In genomic region chr12:86894184-86894839, GRCm38 (mm10) we compare ENCODE assay signal across 8 mouse cellular contexts. TPM values are rescaled to one million over a fixed set of nuclear protein-coding genes. Genes with fewer than 3 reads are reported as not detected.
DNase-seq lines count a peak whose midpoint lies in the region; ATAC-seq and TF ChIP-seq lines count a peak whose summit lies in the region.

No protein-coding gene starts in this region.

- ATAC-seq in forebrain, embryonic 11.5 days (replicated peaks; ENCODE audit: low FRiP score), result peak; percentile 85
- ATAC-seq in heart, embryonic 16.5 days (replicated peaks; ENCODE audit: extremely low read depth, insufficient read depth, low FRiP score), result peak; percentile 85
- peak; percentile 82 for ATAC-seq in liver, embryonic 13.5 days (ENCODE audit: low read depth)
- peak; percentile 87 for ATAC-seq in stomach, embryonic 14.5 days (ENCODE audit: insufficient number of reproducible peaks, insufficient read depth, low FRiP score, low read depth)

- peak overlapping the region; percentile 92 for H3K27ac ChIP-seq in CH12.LX (ENCODE audit: insufficient read depth, low read depth)
- peak overlapping the region; percentile 99 for H3K27ac ChIP-seq in forebrain, embryonic 11.5 days (ENCODE audit: low read depth, low read length)
- H3K27ac ChIP-seq in heart, embryonic 16.5 days (ENCODE audit: low read length), result peak overlapping the region; percentile 99
- H3K27ac ChIP-seq in liver, embryonic 13.5 days, result peak overlapping the region; percentile 93
- peak overlapping the region; percentile 100 for H3K27ac ChIP-seq in stomach, embryonic 14.5 days (ENCODE audit: low read length)

- dilution Hi-C loops in CH12.LX (cut with MboI; ENCODE audit: extremely low pct_ligation_motif_present, extremely low pct_unique_long_range_greater_than_20kb, low sequenced_read_pairs), result no loop called here

- peak; percentile 49; the same call in 1 of the 2 replicates for TF ChIP-seq EP300 in CH12.LX (IDR thresholded peaks at IDR 0.05; ENCODE audit: low read length)

- DNase-seq in CH12.LX (ENCODE audit: extremely low read depth), result peak; percentile 93
- DNase-seq in c-Kit-positive CD71-positive TER-119-negative erythroid progenitor cells, embryonic 14.5 days (ENCODE audit: low read depth), result peak; percentile 98
- peak; percentile 94 for DNase-seq in forebrain, embryonic 11.5 days (ENCODE audit: low spot score)
- peak; percentile 99 to 100 for DNase-seq in kidney, postnatal 25 days
- DNase-seq in liver, embryonic 13.5 days, result peak; percentile 78
- peak; percentile 96 for DNase-seq in natural killer cell, adult 2 months (ENCODE audit: low spot score in 2 of 2)

- peaks cover 20 to 69% of the 10 kb centered on the region in 2 experiments for H3K4me1 ChIP-seq in CH12.LX (ENCODE audit: control insufficient read depth in 1 of 2, insufficient read depth in 2 of 2)
- H3K4me1 ChIP-seq in forebrain, embryonic 11.5 days (replicated peaks; ENCODE audit: control insufficient read depth, insufficient read depth, low read length), result peaks cover 72% of the 10 kb centered on the region
- peaks cover 83% of the 10 kb centered on the region for H3K4me1 ChIP-seq in heart, embryonic 16.5 days (ENCODE audit: control insufficient read depth, insufficient read depth, low read length)
- peaks cover 89% of the 10 kb centered on the region for H3K4me1 ChIP-seq in liver, embryonic 13.5 days (replicated peaks)
- peaks cover 79% of the 10 kb centered on the region for H3K4me1 ChIP-seq in stomach, embryonic 14.5 days (ENCODE audit: control insufficient read depth, insufficient read depth, low read length)

- H3K79me2 ChIP-seq in CH12.LX (replicated peaks; ENCODE audit: control insufficient read depth, extremely low read depth, insufficient read depth, poor library complexity, severe bottlenecking), result no peaks in the 10 kb centered on the region

- WGBS in forebrain, embryonic 11.5 days, result under 1% methylated on average over 22 of the region's 26 CpGs
- WGBS in heart, embryonic 16.5 days, result under 1% methylated on average over 23 of the region's 26 CpGs
- WGBS in liver, embryonic 13.5 days (ENCODE audit: insufficient replicate concordance), result under 1% methylated on average over 21 of the region's 26 CpGs
- under 1% methylated on average over 23 of the region's 26 CpGs for WGBS in stomach, embryonic 14.5 days

- no peak for TF ChIP-seq CTCF in CH12.LX (conservative IDR thresholded peaks at IDR 0.05 in 1 of 2, IDR thresholded peaks at IDR 0.05 in 1 of 2; ENCODE audit: low read depth in 2 of 2, low read length in 2 of 2)

- peak overlapping the region; percentile 45 to 64 (median 55) for H3K4me3 ChIP-seq in CH12.LX (replicated peaks in 1 of 3; ENCODE audit: low read depth in 2 of 3, low read length in 2 of 3, poor library complexity in 1 of 3)
- peak overlapping the region; percentile 21 for H3K4me3 ChIP-seq in forebrain, embryonic 11.5 days (ENCODE audit: low read depth, low read length)
- peak overlapping the region; percentile 45 for H3K4me3 ChIP-seq in heart, embryonic 16.5 days (ENCODE audit: low read length)
- peak overlapping the region; percentile 61 for H3K4me3 ChIP-seq in liver, embryonic 13.5 days (replicated peaks)
- H3K4me3 ChIP-seq in stomach, embryonic 14.5 days (ENCODE audit: low read depth, low read length), result peak overlapping the region; percentile 22

- TF ChIP-seq RAD21 in CH12.LX (IDR thresholded peaks at IDR 0.05; ENCODE audit: low read depth, low read length), result no peak

- H3K9me3 ChIP-seq in CH12.LX (replicated peaks; ENCODE audit: low read length), result no peaks in the 10 kb centered on the region
- no peaks in the 10 kb centered on the region for H3K9me3 ChIP-seq in forebrain, embryonic 11.5 days (ENCODE audit: control insufficient read depth, low read length)
- no peaks in the 10 kb centered on the region for H3K9me3 ChIP-seq in heart, embryonic 16.5 days (replicated peaks; ENCODE audit: control insufficient read depth, low read length)
- no peaks in the 10 kb centered on the region for H3K9me3 ChIP-seq in liver, embryonic 13.5 days (replicated peaks)
- no peaks in the 10 kb centered on the region for H3K9me3 ChIP-seq in stomach, embryonic 14.5 days (ENCODE audit: control insufficient read depth, low read depth, low read length)

- H3K27me3 ChIP-seq in CH12.LX (replicated peaks), result no peaks in the 10 kb centered on the region
- H3K27me3 ChIP-seq in forebrain, embryonic 11.5 days (ENCODE audit: control insufficient read depth, insufficient read depth, low read length), result no peaks in the 10 kb centered on the region
- no peaks in the 10 kb centered on the region for H3K27me3 ChIP-seq in heart, embryonic 16.5 days (ENCODE audit: control insufficient read depth, insufficient read depth, low read length)
- peaks cover 28% of the 10 kb centered on the region for H3K27me3 ChIP-seq in liver, embryonic 13.5 days
- H3K27me3 ChIP-seq in stomach, embryonic 14.5 days (ENCODE audit: control insufficient read depth, insufficient read depth, low read length), result no peaks in the 10 kb centered on the region

- H3K9ac ChIP-seq in CH12.LX (ENCODE audit: insufficient read depth, low read depth), result peak overlapping the region; percentile 87
- peak overlapping the region; percentile 67 for H3K9ac ChIP-seq in forebrain, embryonic 11.5 days (ENCODE audit: low read length)
- peak overlapping the region; percentile 80 for H3K9ac ChIP-seq in heart, embryonic 16.5 days (ENCODE audit: low read length)
- H3K9ac ChIP-seq in liver, embryonic 13.5 days, result peak overlapping the region; percentile 70
- H3K9ac ChIP-seq in stomach, embryonic 14.5 days (replicated peaks; ENCODE audit: low read depth, low read length), result peak overlapping the region; percentile 21; the same call in 1 of the 2 replicates

- peak; percentile 70 for TF ChIP-seq POLR2A in CH12.LX (IDR thresholded peaks at IDR 0.05; ENCODE audit: low read depth, low read length)

- H3K4me2 ChIP-seq in CH12.LX (ENCODE audit: insufficient read depth, low read depth, poor library complexity, severe bottlenecking), result peak overlapping the region; percentile 94
- peak overlapping the region; percentile 73 for H3K4me2 ChIP-seq in forebrain, embryonic 11.5 days (ENCODE audit: low read depth, low read length, severe bottlenecking)
- H3K4me2 ChIP-seq in heart, embryonic 16.5 days (ENCODE audit: low read depth, low read length), result peak overlapping the region; percentile 79
- peak overlapping the region; percentile 84 for H3K4me2 ChIP-seq in liver, embryonic 13.5 days
- H3K4me2 ChIP-seq in stomach, embryonic 14.5 days (replicated peaks; ENCODE audit: low read depth, low read length), result peak overlapping the region; percentile 75

- in situ Hi-C loops in CH12.LX (cut with MboI; ENCODE audit: low pct_ligation_motif_present, low pct_unique_long_range_greater_than_20kb, low sequenced_read_pairs), result no loop called here

- peaks cover 0 to 4% of the 10 kb centered on the region in 2 experiments for H3K36me3 ChIP-seq in CH12.LX (replicated peaks in 1 of 2; ENCODE audit: control insufficient read depth in 1 of 2, insufficient read depth in 1 of 2, low read length in 1 of 2)
- no peaks in the 10 kb centered on the region for H3K36me3 ChIP-seq in forebrain, embryonic 11.5 days (ENCODE audit: control insufficient read depth, insufficient read depth, low read length)
- H3K36me3 ChIP-seq in heart, embryonic 16.5 days (ENCODE audit: control insufficient read depth, insufficient read depth), result no peaks in the 10 kb centered on the region
- no peaks in the 10 kb centered on the region for H3K36me3 ChIP-seq in liver, embryonic 13.5 days
- no peaks in the 10 kb centered on the region for H3K36me3 ChIP-seq in stomach, embryonic 14.5 days (ENCODE audit: control insufficient read depth, insufficient read depth, low read length)

TF ChIP-seq in CH12.LX, 34 proteins besides CTCF, POLR2A, EP300 and RAD21 (continues in another document):
- TF ChIP-seq RCOR1 (conservative IDR thresholded peaks at IDR 0.05; ENCODE audit: low read depth, low read length) (no peak; the same call in 1 of the 2 replicates), JUN (IDR thresholded peaks at IDR 0.05; ENCODE audit: insufficient read depth, low read depth, low read length) (no peak), MAZ (IDR thresholded peaks at IDR 0.05; ENCODE audit: low read depth, low read length) (peak; percentile 99), CHD1 (IDR thresholded peaks at IDR 0.05; ENCODE audit: low read depth, low read length) (0 out of 2 replicates have a peak, but pooled peaks have one; percentile 23), NELFE (IDR thresholded peaks at IDR 0.05; ENCODE audit: low read depth, low read length) (peak; percentile 72), POLR2AphosphoS2 (IDR thresholded peaks at IDR 0.05; ENCODE audit: low read depth, low read length) (peak; percentile 79; the same call in 1 of the 2 replicates), USF2 (conservative IDR thresholded peaks at IDR 0.05; ENCODE audit: low read depth, low read length) (no peak), NRF1 (IDR thresholded peaks at IDR 0.05; ENCODE audit: low read depth, low read length) (peak; percentile 53), BHLHE40 (IDR thresholded peaks at IDR 0.05; ENCODE audit: low read depth, low read length) (peak; percentile 87), MXI1 (IDR thresholded peaks at IDR 0.05; ENCODE audit: low read depth, low read length) (peak; percentile 92), MEF2A (IDR thresholded peaks at IDR 0.05; ENCODE audit: borderline replicate concordance, low read depth, low read length) (peak; percentile 73; the same call in 1 of the 2 replicates), PAX5 (IDR thresholded peaks at IDR 0.05; ENCODE audit: low read length) (no peak), ELF1 (IDR thresholded peaks at IDR 0.05; ENCODE audit: low read depth, low read length) (peak; percentile 67)

RNA-seq across cellular contexts. Expression of gene Irf2bpl, which starts 9.7 kb away (rescaled TPM):
- total RNA-seq in CH12.LX (2012; rRNA removed), result 19.6 and 21.4 TPM in 2 replicates
- 7.0 and 8.2 TPM in 2 replicates for total RNA-seq in CH12.LX (2014; rRNA removed)
- polyA plus RNA-seq in CH12.LX (2012; ENCODE audit: insufficient read length, low read depth), result 10.2 and 12.1 TPM in 2 replicates
- polyA plus RNA-seq in forebrain, embryonic 11.5 days (2014; fragmentation: Nextera tagmentation; extraction: Ambion mirVana), result 40.3 and 42.7 TPM in 2 replicates
- polyA plus RNA-seq in heart, embryonic 16.5 days (2015; fragmentation: Nextera tagmentation; extraction: Ambion mirVana), result 25.4 and 32.4 TPM in 2 replicates
- polyA plus RNA-seq in liver, embryonic 13.5 days (2015; fragmentation: Nextera tagmentation; extraction: Ambion mirVana), result 2.8 and 3.0 TPM in 2 replicates
- polyA plus RNA-seq in stomach, embryonic 14.5 days (2014; fragmentation: Nextera tagmentation; extraction: Ambion mirVana), result 18.2 and 21.6 TPM in 2 replicates

RNA-seq across cellular contexts. Expression of gene Cipc, which starts 52.5 kb away (rescaled TPM):
- 18.7 and 19.6 TPM in 2 replicates for total RNA-seq in CH12.LX (2012; rRNA removed)
- total RNA-seq in CH12.LX (2014; rRNA removed), result 15.7 and 16.7 TPM in 2 replicates
- polyA plus RNA-seq in CH12.LX (2012; ENCODE audit: insufficient read length, low read depth), result 17.5 and 20.5 TPM in 2 replicates
- polyA plus RNA-seq in forebrain, embryonic 11.5 days (2014; fragmentation: Nextera tagmentation; extraction: Ambion mirVana), result 46.5 and 48.7 TPM in 2 replicates
- polyA plus RNA-seq in heart, embryonic 16.5 days (2015; fragmentation: Nextera tagmentation; extraction: Ambion mirVana), result 25.1 and 25.9 TPM in 2 replicates
- polyA plus RNA-seq in liver, embryonic 13.5 days (2015; fragmentation: Nextera tagmentation; extraction: Ambion mirVana), result 11.6 and 13.6 TPM in 2 replicates
- 20.9 and 22.3 TPM in 2 replicates for polyA plus RNA-seq in stomach, embryonic 14.5 days (2014; fragmentation: Nextera tagmentation; extraction: Ambion mirVana)

Comparison
In these comparisons a context has a peak if more than half of its experiments do, and no peak if none do; other contexts are left out.
1. Peak in every context shown above with its lines: DNase-seq, ATAC-seq, H3K4me3 ChIP-seq and H3K27ac ChIP-seq.
2. H3K9ac ChIP-seq: peak in every context shown above with its lines; median percentile 87 in CH12.LX; 80 in heart, embryonic 16.5 days; 70 in liver, embryonic 13.5 days; 67 in forebrain, embryonic 11.5 days; 21 in stomach, embryonic 14.5 days.